Mouse (Mus musculus) embryo, embryonic 9.5 days (tissue): ENCODE data around the gene Cyp4v3.

Source experiments
- DNase-seq: peaks from one replicate; pipeline ENCODE4 v3.0.0-alpha.2; 2017; ENCODE audit errors: extremely low spot score

Cyp4v3 gene

GRCm38 (mm10) chr8:45320930-45321329 is 12.1 kb downstream of the Cyp4v3 start:
- no peak for DNase-seq

- DNase-seq: no peak
Observed at GRCm38 (mm10) chr8:45310967-45311366, 22.0 kb downstream of the Cyp4v3 start.

GRCm38 (mm10) chr8:45308366-45308765 is 24.6 kb downstream of the Cyp4v3 start, which contains the start of gene Gm45753:
Gene Gm45753, minus strand, starts transcription at chr8:45308466.
- no peak for DNase-seq

- DNase-seq: no peak
Observed at GRCm38 (mm10) chr8:45305479-45305878, 27.5 kb downstream of the Cyp4v3 start.

- no peak for DNase-seq
Observed at GRCm38 (mm10) chr8:45304354-45304753, 28.7 kb downstream of the Cyp4v3 start.

GRCm38 (mm10) chr8:45302390-45302789 is 30.6 kb downstream of the Cyp4v3 start:
- DNase-seq: no peak

- DNase-seq: no peak
Observed at GRCm38 (mm10) chr8:45295276-45295675, 37.7 kb downstream of the Cyp4v3 start.

- no peak for DNase-seq
Observed at GRCm38 (mm10) chr8:45294687-45295086, 38.3 kb downstream of the Cyp4v3 start, which contains the start of gene Klkb1. Gene Klkb1, minus strand, starts transcription at chr8:45294859.

GRCm38 (mm10) chr8:45291790-45292189 is 41.2 kb downstream of the Cyp4v3 start:
- DNase-seq: no peak

GRCm38 (mm10) chr8:45281630-45282029 is 51.4 kb downstream of the Cyp4v3 start:
- DNase-seq: no peak

GRCm38 (mm10) chr8:45277453-45277852 is 55.6 kb downstream of the Cyp4v3 start:
- DNase-seq: no peak

- no peak for DNase-seq
Observed at GRCm38 (mm10) chr8:45274317-45274716, 58.7 kb downstream of the Cyp4v3 start.

GRCm38 (mm10) chr8:45269056-45269455 is 64.0 kb downstream of the Cyp4v3 start:
- no peak for DNase-seq

GRCm38 (mm10) chr8:45268485-45268884 is 64.5 kb downstream of the Cyp4v3 start:
- DNase-seq: no peak

GRCm38 (mm10) chr8:45267611-45268391 is 65.2 kb downstream of the Cyp4v3 start:
- no peak for DNase-seq

- no peak for DNase-seq
Observed at GRCm38 (mm10) chr8:45266993-45267392, 66.0 kb downstream of the Cyp4v3 start.

- DNase-seq: no peak
Observed at GRCm38 (mm10) chr8:45264918-45265317, 68.1 kb downstream of the Cyp4v3 start.

GRCm38 (mm10) chr8:45262851-45263250 is 70.2 kb downstream of the Cyp4v3 start:
- DNase-seq: no peak

- no peak for DNase-seq
Observed at GRCm38 (mm10) chr8:45261920-45262319, 71.1 kb downstream of the Cyp4v3 start, which contains the start of gene F11. Gene F11, minus strand, starts transcription at chr8:45262031.

- DNase-seq: no peak
Observed at GRCm38 (mm10) chr8:45258421-45258820, 74.6 kb downstream of the Cyp4v3 start.

GRCm38 (mm10) chr8:45255040-45255439 is 78.0 kb downstream of the Cyp4v3 start:
- DNase-seq: no peak
